ENCODE assay signal across 8 mouse cellular contexts in genomic region chr11:59227604-59228121, GRCm38 (mm10). TPM values are rescaled to one million over a fixed set of nuclear protein-coding genes. Genes with fewer than 3 reads are reported as not detected.
A peak's percentile ranks its signal among the peaks of the same experiment; 100 is the strongest.
DNase-seq lines count a peak whose midpoint lies in the region; ATAC-seq and TF ChIP-seq lines count a peak whose summit lies in the region.

No protein-coding gene starts in this region.

- intact Hi-C loops in gastrocnemius, postnatal 36 days (cut with DNase I): no loop called here

- 0 out of 2 replicates have a peak overlapping the region, but pooled peaks have one; percentile 8 for H3K27ac ChIP-seq in thymus, adult 2 months (ENCODE audit: control insufficient read depth, insufficient read depth, low read length)
- peak overlapping the region; percentile 85 for H3K27ac ChIP-seq in limb, embryonic 11.5 days (replicated peaks; ENCODE audit: low read depth, low read length)

- under 1% methylated on average over 51 of the region's 51 CpGs for whole genome bisulfite sequencing in thymus, adult 2 months
- under 1% methylated on average over 43 of the region's 51 CpGs for WGBS in limb, embryonic 11.5 days

- H3ac ChIP-seq in myocyte (ENCODE audit: control insufficient read depth, insufficient read length): peak overlapping the region; percentile 89

- ATAC-seq in limb, embryonic 11.5 days (ENCODE audit: insufficient number of reproducible peaks, low FRiP score, low TSS enrichment, low read depth): peak; percentile 81

- H3K79me2 ChIP-seq in myocyte (ENCODE audit: control insufficient read depth, insufficient read depth): peaks cover 53% of the 10 kb centered on the region

- no peak for TF ChIP-seq POLR2A in thymus, adult 2 months (IDR thresholded peaks at IDR 0.05; ENCODE audit: control insufficient read depth, extremely low read depth, insufficient read depth, low read length, poor library complexity)
- TF ChIP-seq POLR2A in myocyte (IDR thresholded peaks at IDR 0.05; ENCODE audit: insufficient read length, low read depth): no peak

- no peaks in the 10 kb centered on the region for H3K9me3 ChIP-seq in limb, embryonic 11.5 days (ENCODE audit: control insufficient read depth, low read length)

- peak overlapping the region; percentile 78 for H3K4me3 ChIP-seq in thymus, adult 2 months (ENCODE audit: control insufficient read depth, insufficient read depth, low read length)
- H3K4me3 ChIP-seq in limb, embryonic 11.5 days (ENCODE audit: low read depth, low read length): peak overlapping the region; percentile 68
- H3K4me3 ChIP-seq in myocyte: peak overlapping the region; percentile 98

- peak; percentile 34 to 46 for DNase-seq in frontal cortex, postnatal 10 days (ENCODE audit: low spot score in 2 of 2)
- DNase-seq in frontal cortex, adult 2 months (ENCODE audit: extremely low spot score in 1 of 2, low spot score in 1 of 2): no peak
- DNase-seq in thymus, adult 2 months: no peak
- no peak for DNase-seq in thymus, postnatal 4 days
- no peak for DNase-seq in limb, embryonic 11.5 days (ENCODE audit: low spot score)
- DNase-seq in thymus, postnatal 0 days (ENCODE audit: low spot score): no peak
- DNase-seq in gastrocnemius, postnatal 36 days: no peak

- H3K4me1 ChIP-seq in thymus, adult 2 months (replicated peaks; ENCODE audit: control insufficient read depth, insufficient read depth, low read length): peaks cover 22% of the 10 kb centered on the region
- H3K4me1 ChIP-seq in limb, embryonic 11.5 days (ENCODE audit: control insufficient read depth, insufficient read depth, low read length): peaks cover 20% of the 10 kb centered on the region

- no peaks in the 10 kb centered on the region for H3K36me3 ChIP-seq in thymus, adult 2 months (ENCODE audit: control insufficient read depth, insufficient read depth, low read length)
- no peaks in the 10 kb centered on the region for H3K36me3 ChIP-seq in limb, embryonic 11.5 days (ENCODE audit: control insufficient read depth, insufficient read depth, low read length)
- H3K36me3 ChIP-seq in myocyte (ENCODE audit: control insufficient read depth, insufficient read depth): peaks cover 3% of the 10 kb centered on the region

- TF ChIP-seq CTCF in thymus, adult 2 months (IDR thresholded peaks at IDR 0.05; ENCODE audit: borderline replicate concordance, control insufficient read depth, extremely low read depth, insufficient read depth, low read length, poor library complexity): 0 out of 2 replicates have a peak, but pooled peaks have one; percentile 35

- no peaks in the 10 kb centered on the region for H3K27me3 ChIP-seq in thymus, adult 2 months (ENCODE audit: control insufficient read depth, insufficient read depth, low read length)
- no peaks in the 10 kb centered on the region for H3K27me3 ChIP-seq in limb, embryonic 11.5 days (ENCODE audit: control insufficient read depth, insufficient read depth, low read length)
- no peaks in the 10 kb centered on the region for H3K27me3 ChIP-seq in myocyte (ENCODE audit: control insufficient read depth, insufficient read depth, insufficient read length)

- H3K9ac ChIP-seq in limb, embryonic 11.5 days (ENCODE audit: low read length): peak overlapping the region; percentile 85

- H3K4me2 ChIP-seq in limb, embryonic 11.5 days (ENCODE audit: low read depth, severe bottlenecking): peak overlapping the region; percentile 73
- H3K4me2 ChIP-seq in myocyte (ENCODE audit: low read depth): peak overlapping the region; percentile 96

TF ChIP-seq in myocyte, 11 proteins besides CTCF, POLR2A, EP300 and RAD21:
- TF ChIP-seq POLR2AphosphoS2 (IDR thresholded peaks at IDR 0.05; ENCODE audit: insufficient read length, low read depth) (no peak), CEBPB (IDR thresholded peaks at IDR 0.05; ENCODE audit: insufficient read depth, poor library complexity, severe bottlenecking) (no peak), REST (IDR thresholded peaks at IDR 0.05; ENCODE audit: insufficient read depth, insufficient read length) (no peak), TCF12 (IDR thresholded peaks at IDR 0.05; ENCODE audit: insufficient read depth, poor library complexity, severe bottlenecking) (no peak), MYOD1 (IDR thresholded peaks at IDR 0.05; ENCODE audit: control insufficient read depth in 1 of 3, insufficient read length in 2 of 3, low read depth in 2 of 3) (no peak), USF1 (IDR thresholded peaks at IDR 0.05; ENCODE audit: low read depth) (no peak), E2F4 (IDR thresholded peaks at IDR 0.05; ENCODE audit: insufficient read depth) (no peak), TCF3 (IDR thresholded peaks at IDR 0.05; ENCODE audit: insufficient read length, low read depth) (no peak), MYOG (IDR thresholded peaks at IDR 0.05; ENCODE audit: control insufficient read depth in 1 of 3, insufficient read depth in 1 of 3, insufficient read length in 2 of 3, low read depth in 2 of 3) (no peak), SRF (IDR thresholded peaks at IDR 0.05; ENCODE audit: control insufficient read depth, insufficient read length, low read depth) (no peak), MAX (IDR thresholded peaks at IDR 0.05; ENCODE audit: low read depth) (no peak)
TF ChIP-seq in myocyte: peak in this region for 0.

RNA-seq across cellular contexts. Expression of gene Arf1, which starts 0.4 kb away (rescaled TPM):
- 593 and 603 TPM in 2 replicates for polyA plus RNA-seq in frontal cortex, adult 2 months (2012; rRNA removed)
- 503 and 561 TPM in 2 replicates for polyA plus RNA-seq in thymus, adult 2 months (2012; rRNA removed)
- polyA plus RNA-seq in limb, embryonic 11.5 days (2014; fragmentation: Nextera tagmentation; extraction: Ambion mirVana): 647 and 649 TPM in 2 replicates
- 500 TPM for polyA plus RNA-seq in myocyte (2012; fragmentation: generic; extraction: Trizol)
- polyA plus RNA-seq in thymus, postnatal 0 days (2015; fragmentation: Nextera tagmentation; extraction: Ambion mirVana): 488 and 519 TPM in 2 replicates
- 100 to 1,000 TPM; 192 to 206 TPM for total RNA-seq in gastrocnemius, postnatal 36 days (2021)

RNA-seq across cellular contexts. Expression of gene 2310033P09Rik, which starts 19.5 kb away (rescaled TPM):
- polyA plus RNA-seq in frontal cortex, adult 2 months (2012; rRNA removed): 33.2 and 35.6 TPM in 2 replicates
- polyA plus RNA-seq in thymus, adult 2 months (2012; rRNA removed): 30.0 and 30.5 TPM in 2 replicates
- polyA plus RNA-seq in limb, embryonic 11.5 days (2014; fragmentation: Nextera tagmentation; extraction: Ambion mirVana): 41.7 and 41.8 TPM in 2 replicates
- polyA plus RNA-seq in myocyte (2012; fragmentation: generic; extraction: Trizol): 13.3 TPM
- polyA plus RNA-seq in thymus, postnatal 0 days (2015; fragmentation: Nextera tagmentation; extraction: Ambion mirVana): 36.6 and 45.7 TPM in 2 replicates
- total RNA-seq in gastrocnemius, postnatal 36 days (2021): 1 to 10 TPM; 2.7 to 3.5 TPM

RNA-seq across cellular contexts. Expression of gene Mrpl55, which starts 25.4 kb away (rescaled TPM):
- polyA plus RNA-seq in frontal cortex, adult 2 months (2012; rRNA removed): 48.7 and 58.2 TPM in 2 replicates
- polyA plus RNA-seq in thymus, adult 2 months (2012; rRNA removed): 40.2 and 42.0 TPM in 2 replicates
- 104 and 106 TPM in 2 replicates for polyA plus RNA-seq in limb, embryonic 11.5 days (2014; fragmentation: Nextera tagmentation; extraction: Ambion mirVana)
- polyA plus RNA-seq in myocyte (2012; fragmentation: generic; extraction: Trizol): 36.0 TPM
- polyA plus RNA-seq in thymus, postnatal 0 days (2015; fragmentation: Nextera tagmentation; extraction: Ambion mirVana): 106 and 110 TPM in 2 replicates
- 10 to 100 TPM; 47.5 to 49.6 TPM for total RNA-seq in gastrocnemius, postnatal 36 days (2021)

RNA-seq across cellular contexts. Expression of gene Guk1, which starts 35.7 kb away (rescaled TPM):
- polyA plus RNA-seq in frontal cortex, adult 2 months (2012; rRNA removed): 232 and 250 TPM in 2 replicates
- polyA plus RNA-seq in thymus, adult 2 months (2012; rRNA removed): 56.8 and 79.8 TPM in 2 replicates
- polyA plus RNA-seq in limb, embryonic 11.5 days (2014; fragmentation: Nextera tagmentation; extraction: Ambion mirVana): 136 and 149 TPM in 2 replicates
- polyA plus RNA-seq in myocyte (2012; fragmentation: generic; extraction: Trizol): 63.5 TPM
- polyA plus RNA-seq in thymus, postnatal 0 days (2015; fragmentation: Nextera tagmentation; extraction: Ambion mirVana): 92.3 and 93.0 TPM in 2 replicates
- 10 to 100 TPM; 21.2 to 24.7 TPM for total RNA-seq in gastrocnemius, postnatal 36 days (2021)

RNA-seq across cellular contexts. Expression of gene Gjc2, which starts 44.6 kb away (rescaled TPM):
- polyA plus RNA-seq in frontal cortex, adult 2 months (2012; rRNA removed): 13.8 and 16.7 TPM in 2 replicates
- 0.23 and 0.66 TPM in 2 replicates for polyA plus RNA-seq in thymus, adult 2 months (2012; rRNA removed)
- 0.15 and 0.20 TPM in 2 replicates for polyA plus RNA-seq in limb, embryonic 11.5 days (2014; fragmentation: Nextera tagmentation; extraction: Ambion mirVana)
- 0.04 TPM for polyA plus RNA-seq in myocyte (2012; fragmentation: generic; extraction: Trizol)
- polyA plus RNA-seq in thymus, postnatal 0 days (2015; fragmentation: Nextera tagmentation; extraction: Ambion mirVana): 0.18 and 0.26 TPM in 2 replicates
- total RNA-seq in gastrocnemius, postnatal 36 days (2021): under 1 TPM; 0.23 to 0.42 TPM

Comparison
In these comparisons a context has a peak if more than half of its experiments do, and no peak if none do; other contexts are left out.
1. DNase-seq: peak in frontal cortex, postnatal 10 days (2 of 2); none in frontal cortex, adult 2 months (0 of 2), thymus, adult 2 months (single experiment), thymus, postnatal 4 days (single experiment), limb, embryonic 11.5 days (single experiment), thymus, postnatal 0 days (single experiment) and gastrocnemius, postnatal 36 days (0 of 2).
2. Peak in every context shown above with its lines, with median percentiles within 50 percentile points of each other: H3K4me3 ChIP-seq.